Mouse (Mus musculus) T-helper 1 cell (primary cell): Measurements from ENCODE around the gene Cldn34c4.

Experiments
- in situ Hi-C: fragments of 300-600 bp; cut with MboI, MseI; formaldehyde crosslinking; loops from one replicate; pipeline ENCODE4 v1.15.1; 2025; ENCODE audit warnings: high pct_unique_total_duplicates

Cldn34c4 gene

GRCm38 (mm10) chrX:127736454-127736853, at the start of gene Cldn34c4:
Gene Cldn34c4, minus strand, starts transcription at chrX:127736554.
- in situ Hi-C loops: no loop called here

GRCm38 (mm10) chrX:127747062-127747461, 10.7 kb upstream of the Cldn34c4 start:
- in situ Hi-C loops: no loop called here
